Mouse (Mus musculus): ENCODE data around the gene Dhrs4.

DNA sequence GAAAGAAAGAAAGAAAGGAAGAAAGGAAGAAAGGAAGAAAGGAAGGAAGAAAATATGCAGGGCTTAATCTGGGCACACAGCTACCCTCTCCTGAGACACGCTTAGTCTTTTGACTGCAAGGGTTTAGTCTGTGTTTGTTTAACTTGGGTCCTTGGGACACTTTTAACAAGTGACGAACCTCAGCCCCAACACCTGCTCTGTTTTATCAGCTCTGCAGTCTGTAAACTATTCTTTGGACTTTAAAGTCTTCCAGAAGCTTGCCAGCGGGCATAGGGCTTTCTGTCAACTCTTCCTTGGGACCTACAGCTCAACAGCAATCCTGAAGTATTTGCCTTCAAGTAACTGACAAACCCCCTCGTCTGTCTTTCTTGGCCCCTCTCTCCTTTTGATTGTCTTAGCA, 16.8 kb upstream of the Dhrs4 start:
- TF ChIP-seq FLI1 (IDR thresholded peaks at IDR 0.05; ENCODE audit: low read length) (no peak), GATA1 (IDR thresholded peaks at IDR 0.05; ENCODE audit: borderline replicate concordance, low read length) (no peak)

Data from megakaryocyte, embryonic 14.5 days (primary cell).